Mouse (Mus musculus) heart, adult 2 months (tissue): Measurements from ENCODE around the gene Sstr2. TPM values are rescaled to one million over a fixed set of nuclear protein-coding genes. Genes with fewer than 3 reads are reported as not detected.

Experiments used
- DNase-seq, 2 experiments: peaks; one replicate each; pipeline ENCODE4 v3.0.0; 2021
- H3K27ac ChIP-seq: fragments of 200-600 bp; 2 replicates; pipeline ENCODE4 v1.8.1; 2022
- H3K27me3 ChIP-seq: fragments of 200-500 bp; 2 replicates; pipeline ENCODE4 v1.6.1; 2012; ENCODE audit warnings: mild to moderate bottlenecking, low read length, inconsistent platforms, mixed read lengths; ENCODE audit not compliant: control insufficient read depth, insufficient read depth
- H3K36me3 ChIP-seq: fragments of 200-500 bp; 2 replicates; pipeline ENCODE4 v1.6.1; 2012; ENCODE audit warnings: low read length, inconsistent platforms; ENCODE audit not compliant: control insufficient read depth, insufficient read depth
- H3K4me1 ChIP-seq: fragments of 200-500 bp; 2 replicates; pipeline ENCODE4 v1.6.1; 2011; ENCODE audit warnings: low read length; ENCODE audit not compliant: control insufficient read depth, insufficient read depth
- H3K4me3 ChIP-seq: fragments of 200-600 bp; 2 replicates; pipeline ENCODE4 v1.8.1; 2022
- H3K79me2 ChIP-seq: fragments of 200-500 bp; replicated peaks from 2 replicates; pipeline ENCODE4 v1.6.1; 2012; ENCODE audit warnings: mild to moderate bottlenecking, inconsistent platforms, low read length, moderate library complexity, mixed read lengths; ENCODE audit not compliant: control insufficient read depth, insufficient read depth
- H3K9ac ChIP-seq: fragments of 200-500 bp; 2 replicates; pipeline ENCODE4 v1.6.1; 2012; ENCODE audit warnings: low read depth, mild to moderate bottlenecking, control low read depth, inconsistent platforms, low read length, mixed read lengths
- CTCF ChIP-seq: fragments of 200-600 bp; IDR thresholded peaks from 2 replicates; pipeline ENCODE4 v1.8.1; 2022; ENCODE audit warnings: antibody characterized with exemption, mild to moderate bottlenecking, moderate library complexity
- EP300 ChIP-seq: fragments of 200-500 bp; IDR thresholded peaks from 2 replicates; pipeline ENCODE4 v1.6.1; 2011; ENCODE audit warnings: low read depth, low read length, control low read depth; ENCODE audit not compliant: insufficient read depth
- POLR2A ChIP-seq: fragments of 200-500 bp; IDR thresholded peaks from 2 replicates; pipeline ENCODE4 v1.6.1; 2011; ENCODE audit warnings: mild to moderate bottlenecking, low read depth, low read length, control low read depth; ENCODE audit not compliant: insufficient read depth
- WGBS: fragments of 180-500 bp; shearing (Covaris S2); methylation state at CpG from one replicate; pipeline ENCODE4 v1.1.7; 2018; 5-methylcytosine and 5-hydroxymethylcytosine counted together
- intact Hi-C: fragments of 180-260 bp; cut with DNase I; formaldehyde crosslinking; loops from one replicate; pipeline ENCODE4 v1.15.1; 2025
- polyA plus RNA-seq: library from polyadenylated mRNA; depleted of rRNA; stranded (reverse); fragments of >200 nt; gene quantifications from 2 replicates; pipeline ENCODE4 v1.2.3, GENCODE M21; 2012
- total RNA-seq, 2 experiments: library from RNA; stranded (reverse); gene quantifications; 2 replicates each; pipeline ENCODE4 v1.2.3; 2021

The Sstr2 gene
- total and polyA plus RNA-seq, 3 experiments, result not detected

DNA sequence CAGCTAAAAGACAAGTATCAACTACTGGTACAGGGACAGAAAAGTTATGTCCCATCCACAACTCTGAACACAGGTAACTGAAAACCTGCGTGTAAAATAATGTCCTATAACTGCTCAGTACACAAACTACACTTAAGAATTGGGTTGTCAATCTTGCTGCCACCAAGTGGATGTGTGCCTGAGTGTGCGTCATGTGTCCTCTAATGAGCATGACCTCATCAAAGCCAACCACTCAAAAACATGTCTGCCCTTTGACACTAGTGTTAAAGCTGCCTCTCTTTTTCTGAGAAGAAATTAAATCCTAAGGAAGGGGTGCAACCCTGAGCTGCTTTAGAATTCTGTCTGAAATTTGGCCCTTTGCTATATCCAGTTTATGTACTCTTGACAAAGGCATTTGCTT lies 45.1 kb downstream of the Sstr2 start:
- Histone ChIP-seq H3K9ac (no peak overlapping the region), H3K36me3 (no peaks in the 10 kb centered on the region; the same call in 1 of the 2 replicates), H3K27ac (no peak overlapping the region), H3K79me2 (no peaks in the 10 kb centered on the region; the same call in 1 of the 2 replicates), H3K27me3 (no peaks in the 10 kb centered on the region), H3K4me3 (no peak overlapping the region), H3K4me1 (peaks cover 5% of the 10 kb centered on the region; the same call in 1 of the 2 replicates)
- no peak for DNase-seq
- intact Hi-C loops, result no loop called here
- WGBS, result 68% methylated on average over 2 of the region's 2 CpGs
- no peak for TF ChIP-seq POLR2A
- no peak for TF ChIP-seq CTCF

DNA sequence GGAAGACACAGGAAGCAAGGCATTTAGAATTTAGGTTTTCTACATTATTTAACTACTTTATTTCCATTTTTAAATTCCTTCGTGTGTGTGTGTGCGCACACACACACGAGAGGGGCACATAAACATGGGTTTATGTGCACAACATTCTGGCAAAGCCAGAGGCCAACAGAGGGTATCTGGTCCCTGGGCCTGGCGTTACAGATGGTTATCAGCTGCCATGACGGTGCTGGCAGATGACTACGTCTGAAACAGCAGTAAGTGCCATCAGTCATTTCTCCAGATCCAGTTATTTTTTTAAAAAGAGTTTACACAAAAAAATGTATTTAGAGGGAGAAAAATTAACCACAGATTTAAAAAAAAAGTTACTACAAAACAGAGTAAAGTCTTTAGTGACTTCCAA lies 47.1 kb downstream of the Sstr2 start:
- Histone ChIP-seq H3K4me1 (peaks cover 5% of the 10 kb centered on the region; the same call in 1 of the 2 replicates), H3K27ac (no peak overlapping the region), H3K36me3 (no peaks in the 10 kb centered on the region; the same call in 1 of the 2 replicates), H3K27me3 (no peaks in the 10 kb centered on the region), H3K9ac (no peak overlapping the region), H3K79me2 (no peaks in the 10 kb centered on the region; the same call in 1 of the 2 replicates), H3K4me3 (no peak overlapping the region)
- intact Hi-C loops, result no loop called here
- 73% methylated on average over 6 of the region's 6 CpGs for WGBS
- DNase-seq, result no peak
- TF ChIP-seq EP300 (no peak), POLR2A (no peak), CTCF (no peak)

DNA sequence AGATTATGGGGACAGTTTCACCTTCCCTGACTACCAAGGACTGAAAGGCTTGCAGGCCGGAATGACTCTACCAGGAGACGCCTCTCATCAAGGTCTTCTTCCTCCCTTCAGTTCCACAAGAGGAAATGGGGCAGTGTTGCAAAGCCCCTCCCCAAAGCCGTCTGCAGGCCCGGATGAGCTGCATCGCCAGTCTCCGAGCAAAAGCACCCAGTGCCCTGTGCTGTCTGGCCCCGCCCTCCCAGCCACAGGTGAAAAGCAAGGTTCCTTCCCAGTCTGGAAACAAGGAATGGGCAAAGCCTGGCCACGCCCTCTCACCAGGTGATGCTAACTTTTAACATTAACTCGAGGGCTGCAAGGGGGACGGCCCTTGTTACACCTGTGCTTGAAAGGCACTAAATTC lies 47.5 kb downstream of the Sstr2 start:
- peaks cover 5% of the 10 kb centered on the region; the same call in 1 of the 2 replicates for H3K4me1 ChIP-seq
- no peaks in the 10 kb centered on the region; the same call in 1 of the 2 replicates for H3K36me3 ChIP-seq
- H3K4me3 ChIP-seq, result no peak overlapping the region
- H3K27me3 ChIP-seq, result no peaks in the 10 kb centered on the region
- intact Hi-C loops, result no loop called here
- H3K27ac ChIP-seq, result no peak overlapping the region
- DNase-seq, result no peak
- no peak overlapping the region for H3K9ac ChIP-seq
- WGBS, result 49% methylated on average over 10 of the region's 10 CpGs
- TF ChIP-seq CTCF (no peak), EP300 (no peak), POLR2A (no peak)
- H3K79me2 ChIP-seq, result no peaks in the 10 kb centered on the region; the same call in 1 of the 2 replicates

DNA sequence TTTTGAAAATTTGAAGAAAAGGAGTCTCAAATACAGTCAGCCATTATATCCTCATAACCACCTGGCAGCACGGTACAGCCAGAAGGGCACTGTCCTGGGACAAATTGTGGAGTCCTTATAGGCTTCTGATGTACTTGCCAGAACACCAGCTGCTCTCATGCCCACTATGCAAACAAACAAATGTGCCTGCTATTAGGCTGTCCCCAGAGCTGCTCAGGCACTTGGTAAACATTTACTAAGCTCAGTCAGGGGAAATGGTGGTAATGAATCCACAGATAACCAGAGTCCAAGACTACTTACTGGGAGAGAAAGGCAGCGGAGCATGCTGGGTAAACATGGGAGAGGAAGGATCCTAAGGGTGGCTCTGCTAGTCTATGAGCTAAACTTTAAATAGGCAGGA lies 48.0 kb downstream of the Sstr2 start:
- no peak overlapping the region for H3K4me3 ChIP-seq
- H3K27me3 ChIP-seq, result no peaks in the 10 kb centered on the region
- H3K4me1 ChIP-seq, result peaks cover 5% of the 10 kb centered on the region; the same call in 1 of the 2 replicates
- intact Hi-C loops, result no loop called here
- H3K27ac ChIP-seq, result no peak overlapping the region
- TF ChIP-seq CTCF (no peak), POLR2A (no peak), EP300 (no peak)
- no peak overlapping the region for H3K9ac ChIP-seq
- WGBS, result 52% methylated on average over 2 of the region's 2 CpGs
- no peaks in the 10 kb centered on the region; the same call in 1 of the 2 replicates for H3K36me3 ChIP-seq
- H3K79me2 ChIP-seq, result no peaks in the 10 kb centered on the region; the same call in 1 of the 2 replicates
- no peak for DNase-seq

GRCm38 (mm10) chr11:113667704-113668103 lies 48.6 kb downstream of the Sstr2 start:
- Histone ChIP-seq H3K4me3 (no peak overlapping the region), H3K9ac (no peak overlapping the region), H3K4me1 (peaks cover 5% of the 10 kb centered on the region; the same call in 1 of the 2 replicates), H3K79me2 (no peaks in the 10 kb centered on the region; the same call in 1 of the 2 replicates), H3K27me3 (no peaks in the 10 kb centered on the region), H3K27ac (no peak overlapping the region), H3K36me3 (no peaks in the 10 kb centered on the region; the same call in 1 of the 2 replicates)
- intact Hi-C loops, result no loop called here
- TF ChIP-seq CTCF, result no peak
- no peak for TF ChIP-seq POLR2A
- no peak for TF ChIP-seq EP300
- DNase-seq, result no peak
- WGBS, result 60% methylated on average over 4 of the region's 4 CpGs

DNA sequence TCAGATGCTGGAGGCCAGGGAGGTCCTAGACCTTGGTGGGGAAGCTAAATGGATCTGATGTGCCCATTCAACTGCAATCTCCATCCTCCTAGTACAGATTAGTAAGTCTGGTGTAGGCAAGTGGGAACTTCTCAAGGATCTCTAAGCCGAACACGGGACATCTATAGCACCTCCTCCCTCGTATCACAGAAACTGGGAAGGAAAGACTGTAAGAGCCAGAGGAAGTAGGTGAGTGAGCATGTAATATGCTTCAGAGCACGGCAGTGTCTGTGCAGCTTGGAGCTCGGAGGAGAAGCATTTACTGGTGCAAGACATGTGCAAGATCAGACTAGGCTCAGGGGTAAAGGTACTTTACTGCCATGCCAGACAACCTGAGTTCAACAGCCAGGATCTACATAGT lies 49.7 kb downstream of the Sstr2 start:
- no peak for DNase-seq
- intact Hi-C loops, result no loop called here
- no peak overlapping the region for H3K4me3 ChIP-seq
- peaks cover 5% of the 10 kb centered on the region; the same call in 1 of the 2 replicates for H3K4me1 ChIP-seq
- H3K9ac ChIP-seq, result no peak overlapping the region
- peaks cover under 1% of the 10 kb centered on the region; the same call in 1 of the 2 replicates for H3K79me2 ChIP-seq
- H3K36me3 ChIP-seq, result peaks cover under 1% of the 10 kb centered on the region
- H3K27me3 ChIP-seq, result no peaks in the 10 kb centered on the region
- 68% methylated on average over 5 of the region's 5 CpGs for WGBS
- TF ChIP-seq CTCF (no peak), POLR2A (no peak), EP300 (no peak)
- H3K27ac ChIP-seq, result no peak overlapping the region
